8 mouse cellular contexts compared by ENCODE assay signal in the genomic region with DNA sequence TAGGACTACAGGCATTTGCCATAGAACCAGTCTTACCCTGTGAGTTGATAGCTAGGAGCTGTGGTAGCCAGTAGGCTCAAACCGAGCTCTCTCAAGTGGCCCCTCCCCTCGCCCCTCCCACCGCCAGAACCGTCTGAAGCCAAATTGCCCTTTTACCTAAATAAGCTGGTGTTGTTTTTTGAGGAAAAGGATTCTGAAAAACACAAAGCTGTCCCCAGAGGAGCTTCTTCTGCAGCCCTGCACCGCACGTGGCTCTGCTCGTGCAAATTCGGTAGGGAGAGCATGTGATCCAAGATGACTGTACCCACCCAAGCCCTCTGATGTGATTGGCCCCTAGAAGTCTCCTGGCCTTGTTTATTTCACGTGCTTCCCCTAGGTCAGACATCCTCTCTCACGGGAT. TPM values are rescaled to one million over a fixed set of nuclear protein-coding genes. Genes with fewer than 3 reads are reported as not detected.
A peak's percentile ranks its signal among the peaks of the same experiment; 100 is the strongest.
DNase-seq lines count a peak whose midpoint lies in the region; ATAC-seq lines count a peak whose summit lies in the region.

No protein-coding gene starts in this region.

- peak overlapping the region; percentile 93 for H3K4me2 ChIP-seq in liver, embryonic 16.5 days (ENCODE audit: low read depth, low read length)
- peak overlapping the region; percentile 28 for H3K4me2 ChIP-seq in neural tube, embryonic 11.5 days (ENCODE audit: low read depth)

- H3K9ac ChIP-seq in liver, embryonic 16.5 days (ENCODE audit: low read depth, low read length): peak overlapping the region; percentile 13; the same call in 1 of the 2 replicates
- no peak overlapping the region for H3K9ac ChIP-seq in neural tube, embryonic 11.5 days (ENCODE audit: low read length)

- H3K27me3 ChIP-seq in liver, embryonic 16.5 days (ENCODE audit: control insufficient read depth, insufficient read depth, low read depth, low read length): peaks cover 14% of the 10 kb centered on the region
- H3K27me3 ChIP-seq in neural tube, embryonic 11.5 days (ENCODE audit: control insufficient read depth, insufficient read depth, low read length): peaks cover 11% of the 10 kb centered on the region; the same call in 1 of the 2 replicates

- no peaks in the 10 kb centered on the region for H3K36me3 ChIP-seq in liver, embryonic 16.5 days (ENCODE audit: control insufficient read depth, insufficient read depth)
- H3K36me3 ChIP-seq in neural tube, embryonic 11.5 days (ENCODE audit: control insufficient read depth, insufficient read depth, low read length): no peaks in the 10 kb centered on the region

- no peaks in the 10 kb centered on the region for H3K9me3 ChIP-seq in liver, embryonic 16.5 days (replicated peaks; ENCODE audit: control insufficient read depth, low read length)
- no peaks in the 10 kb centered on the region for H3K9me3 ChIP-seq in neural tube, embryonic 11.5 days (ENCODE audit: control insufficient read depth, low read length)

- intact Hi-C loops in gastrocnemius, postnatal 14 days (cut with DNase I; ENCODE audit: low total_unique reads): loop anchor here (10.0 kb wide), 1 partner anchor 251 kb away; the partner anchor contains the start of gene Ggt5

- ATAC-seq in inflammation-experienced regulatory T-cells, adult 6 months: peak; percentile 49
- peak; percentile 54 for ATAC-seq in liver, embryonic 16.5 days (ENCODE audit: low read depth)
- ATAC-seq in neural tube, embryonic 11.5 days (ENCODE audit: insufficient read depth, low FRiP score, low TSS enrichment): no peak

- peaks cover 47% of the 10 kb centered on the region for H3K4me1 ChIP-seq in liver, embryonic 16.5 days (ENCODE audit: control insufficient read depth, low read depth, low read length)
- H3K4me1 ChIP-seq in neural tube, embryonic 11.5 days (ENCODE audit: control insufficient read depth, insufficient read depth, low read length): peaks cover 8% of the 10 kb centered on the region; the same call in 1 of the 2 replicates

- peak overlapping the region; percentile 63 for H3K4me3 ChIP-seq in liver, embryonic 16.5 days (ENCODE audit: low read depth, low read length)
- no peak overlapping the region for H3K4me3 ChIP-seq in neural tube, embryonic 11.5 days (ENCODE audit: low read depth, low read length)

- H3K27ac ChIP-seq in liver, embryonic 16.5 days (ENCODE audit: low read length): peak overlapping the region; percentile 84
- H3K27ac ChIP-seq in neural tube, embryonic 11.5 days (ENCODE audit: low read depth, low read length): no peak overlapping the region

- under 1% methylated on average over 10 of the region's 10 CpGs for WGBS in liver, embryonic 16.5 days (ENCODE audit: insufficient replicate concordance)
- WGBS in neural tube, embryonic 11.5 days: 1% methylated on average over 10 of the region's 10 CpGs

- DNase-seq in ovary, adult 18-20 months (ENCODE audit: low spot score): peak; percentile 65
- no peak for DNase-seq in ovary, postnatal 14 days (ENCODE audit: low spot score)
- DNase-seq in cerebellum, adult 9-11 months: peak; percentile 73
- DNase-seq in gastrocnemius, postnatal 14 days: peak; percentile 47
- peak; percentile 43 for DNase-seq in neural tube, embryonic 11.5 days (ENCODE audit: low spot score)
- DNase-seq in thymus, postnatal 36 days: peak; percentile 74 to 75

RNA-seq across cellular contexts. Expression of gene Gstt2, which starts 1.9 kb away (rescaled TPM):
- total RNA-seq in gastrocnemius, postnatal 14 days (2021): 1 to 10 TPM; 5.6 to 6.9 TPM
- polyA plus RNA-seq in inflammation-experienced regulatory T-cells, adult 6 months (2017; shearing (Covaris generic)): 10 to 100 TPM; 52.2 to 69.9 (median 64.5) TPM
- polyA plus RNA-seq in liver, embryonic 16.5 days (2015; fragmentation: Nextera tagmentation; extraction: Ambion mirVana): 54.3 and 56.7 TPM in 2 replicates
- polyA plus RNA-seq in neural tube, embryonic 11.5 days (2014; fragmentation: Nextera tagmentation; extraction: Ambion mirVana): 6.5 and 7.2 TPM in 2 replicates

RNA-seq across cellular contexts. Expression of gene Gstt4, which starts 13.0 kb away (rescaled TPM):
- not detected for total RNA-seq in gastrocnemius, postnatal 14 days (2021)
- polyA plus RNA-seq in inflammation-experienced regulatory T-cells, adult 6 months (2017; shearing (Covaris generic)): not detected
- polyA plus RNA-seq in liver, embryonic 16.5 days (2015; fragmentation: Nextera tagmentation; extraction: Ambion mirVana): not detected in 2 replicates
- polyA plus RNA-seq in neural tube, embryonic 11.5 days (2014; fragmentation: Nextera tagmentation; extraction: Ambion mirVana): not detected in 2 replicates

RNA-seq across cellular contexts. Expression of gene Mif, which starts 24.7 kb away (rescaled TPM):
- total RNA-seq in gastrocnemius, postnatal 14 days (2021): 100 to 1,000 TPM; 155 to 170 TPM
- 100 to 1,000 TPM; 423 to 560 (median 495) TPM for polyA plus RNA-seq in inflammation-experienced regulatory T-cells, adult 6 months (2017; shearing (Covaris generic))
- 906 and 964 TPM in 2 replicates for polyA plus RNA-seq in liver, embryonic 16.5 days (2015; fragmentation: Nextera tagmentation; extraction: Ambion mirVana)
- polyA plus RNA-seq in neural tube, embryonic 11.5 days (2014; fragmentation: Nextera tagmentation; extraction: Ambion mirVana): 2,352 and 2,361 TPM in 2 replicates

RNA-seq across cellular contexts. Expression of gene Gstt1, which starts 36.9 kb away (rescaled TPM):
- total RNA-seq in gastrocnemius, postnatal 14 days (2021): 1 to 10 TPM; 7.0 to 8.2 TPM
- 1 to 10 TPM; 1.7 to 3.6 (median 2.2) TPM for polyA plus RNA-seq in inflammation-experienced regulatory T-cells, adult 6 months (2017; shearing (Covaris generic))
- polyA plus RNA-seq in liver, embryonic 16.5 days (2015; fragmentation: Nextera tagmentation; extraction: Ambion mirVana): 181 and 217 TPM in 2 replicates
- polyA plus RNA-seq in neural tube, embryonic 11.5 days (2014; fragmentation: Nextera tagmentation; extraction: Ambion mirVana): 2.5 and 2.9 TPM in 2 replicates

RNA-seq across cellular contexts. Expression of gene Gstt3, which starts 54.1 kb away (rescaled TPM):
- total RNA-seq in gastrocnemius, postnatal 14 days (2021): 1 to 10 TPM; 5.3 to 7.5 TPM
- polyA plus RNA-seq in inflammation-experienced regulatory T-cells, adult 6 months (2017; shearing (Covaris generic)): 10 to 100 TPM in 1 of 3 experiments, 1 to 10 TPM in 2; 9.0 to 12.7 (median 9.3) TPM
- 14.1 and 16.3 TPM in 2 replicates for polyA plus RNA-seq in liver, embryonic 16.5 days (2015; fragmentation: Nextera tagmentation; extraction: Ambion mirVana)
- 2.1 and 2.9 TPM in 2 replicates for polyA plus RNA-seq in neural tube, embryonic 11.5 days (2014; fragmentation: Nextera tagmentation; extraction: Ambion mirVana)
